Mouse (Mus musculus): ENCODE data around the gene Ect2l.
"Not testable (repeated sequence)": the region's sequence is repeated elsewhere in the genome, so short reads cannot be mapped to it uniquely, and the experiment has no call there.

The Ect2l gene

GRCm38 (mm10) chr10:18189498-18189897 is 21.2 kb downstream of the Ect2l start:
- no peak for DNase-seq

DNA sequence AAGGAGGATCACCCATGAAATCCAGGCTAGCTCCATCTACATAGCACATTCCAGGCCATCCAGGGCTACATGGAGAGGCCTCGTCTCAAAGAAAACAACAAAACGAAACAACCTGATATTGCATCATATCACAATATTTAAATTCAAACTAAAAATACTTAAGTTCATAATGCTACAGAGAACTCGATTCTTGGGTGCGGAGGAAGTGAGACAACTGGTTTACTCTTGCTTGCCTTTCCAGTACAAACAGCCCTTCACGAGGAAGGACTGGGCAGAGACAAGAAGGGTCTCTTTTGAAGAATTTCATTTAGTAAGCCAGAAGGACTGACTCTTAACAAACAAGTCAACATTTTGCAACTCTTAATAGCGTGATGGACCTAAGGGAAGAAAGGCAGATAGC is 22.1 kb downstream of the Ect2l start:
- no peak for DNase-seq

- no peak for DNase-seq
Observed at GRCm38 (mm10) chr10:18182246-18182645, 28.4 kb downstream of the Ect2l start.

DNA sequence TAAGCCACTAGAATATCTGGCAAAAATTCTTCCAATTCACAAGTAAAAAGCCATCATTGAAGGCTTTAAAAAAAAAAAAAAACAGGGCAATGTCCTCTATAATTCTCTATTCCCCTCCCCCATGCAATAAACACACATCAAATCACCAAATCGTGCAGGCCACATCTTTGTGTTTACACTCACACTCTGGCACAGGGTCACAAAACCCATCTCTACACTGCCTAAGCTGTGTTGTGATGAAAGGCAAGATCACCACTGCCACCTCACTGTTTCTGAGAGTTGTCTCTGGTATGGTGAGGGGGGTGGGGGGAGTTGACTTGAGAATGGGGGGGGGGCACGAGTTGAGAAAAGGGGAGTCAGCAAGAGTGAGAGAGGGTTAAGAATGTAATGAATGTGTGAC is 33.4 kb downstream of the Ect2l start:
- no peak for DNase-seq

DNA sequence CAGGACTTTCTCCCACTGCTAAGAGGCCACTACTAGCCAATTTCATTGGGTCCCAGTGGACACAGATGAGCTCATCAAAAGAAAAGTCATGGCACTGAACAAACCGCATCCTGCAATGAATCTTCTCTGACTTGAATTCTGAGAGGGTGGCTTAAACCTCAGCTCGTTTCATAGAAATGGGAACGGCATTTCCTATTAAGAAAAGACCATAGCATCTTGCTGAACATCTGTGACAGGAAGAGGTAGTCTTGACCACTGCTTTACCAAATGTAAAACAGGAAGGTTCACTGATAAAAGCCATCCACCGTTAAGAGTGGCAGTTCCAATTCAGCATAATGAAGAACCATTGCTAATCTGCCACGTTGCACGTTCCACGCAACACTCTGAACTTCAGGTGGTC is 34.0 kb downstream of the Ect2l start:
- no peak for DNase-seq

DNA sequence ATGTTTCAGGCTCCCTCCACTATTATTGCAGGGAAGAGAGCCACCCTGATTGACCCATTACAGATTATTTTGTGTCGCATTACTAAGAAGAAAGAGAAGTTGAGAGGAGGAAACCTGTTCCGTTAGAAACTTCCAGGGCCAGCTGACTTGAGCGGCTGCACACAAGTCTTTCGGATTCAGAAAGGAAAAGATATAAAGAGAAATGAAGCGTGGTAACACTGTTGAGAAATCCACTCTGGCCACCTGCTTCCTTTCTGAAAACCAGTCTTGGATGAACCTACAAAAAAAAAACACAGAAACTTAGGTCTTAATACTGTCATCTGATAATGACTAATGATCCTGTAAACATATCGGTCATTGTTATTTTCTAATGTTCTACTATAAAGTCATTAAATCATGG is 35.6 kb downstream of the Ect2l start:
- no peak for DNase-seq

DNA sequence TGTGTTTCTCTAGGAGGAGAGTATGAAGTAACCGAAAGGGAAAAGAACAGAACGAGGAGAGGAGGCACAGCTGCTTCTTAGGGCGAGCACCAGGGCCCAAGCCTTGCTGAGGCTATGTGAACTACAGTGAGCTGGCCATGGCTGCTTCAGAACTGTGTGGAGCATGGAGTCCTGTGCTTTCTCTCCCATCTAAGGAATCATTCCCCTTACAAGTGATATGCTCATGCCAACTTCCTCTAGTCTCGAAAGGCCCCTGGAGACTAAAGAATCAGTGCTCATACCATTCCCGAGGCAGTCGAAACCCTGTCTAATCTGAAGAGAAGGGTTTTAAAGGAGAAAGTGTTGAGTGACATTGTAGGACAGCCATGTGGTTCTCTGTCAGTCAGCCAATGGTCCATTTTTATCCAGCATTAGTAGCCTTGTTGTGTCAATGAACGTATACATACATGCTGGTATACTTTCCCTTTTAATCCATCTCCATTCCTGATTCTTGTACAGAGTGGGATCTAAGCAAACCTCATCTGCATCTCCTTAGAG is 48.2 kb downstream of the Ect2l start:
- no peak for DNase-seq

DNA sequence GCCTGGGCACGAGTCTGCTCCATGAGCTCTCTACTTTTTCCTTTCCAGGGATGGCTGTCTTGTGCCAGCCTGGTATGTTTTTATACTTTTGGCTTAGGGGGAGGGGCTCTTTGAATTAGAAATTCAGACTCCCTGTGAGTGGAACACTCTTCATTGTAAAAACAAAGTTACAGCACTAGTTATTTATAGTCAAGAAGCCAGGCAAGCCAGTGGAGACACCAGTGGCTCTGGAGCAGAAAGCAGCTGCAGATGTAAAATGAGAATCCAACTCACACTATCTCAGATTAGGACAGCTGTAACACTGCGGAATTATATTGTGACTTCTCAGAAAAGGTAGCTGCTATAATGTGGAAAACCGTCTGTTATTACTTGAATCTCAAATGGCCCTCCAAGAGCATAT is 63.5 kb downstream of the Ect2l start:
- no peak for DNase-seq

- no peak for DNase-seq
Observed at GRCm38 (mm10) chr10:18142231-18142630, 68.5 kb downstream of the Ect2l start.

DNA sequence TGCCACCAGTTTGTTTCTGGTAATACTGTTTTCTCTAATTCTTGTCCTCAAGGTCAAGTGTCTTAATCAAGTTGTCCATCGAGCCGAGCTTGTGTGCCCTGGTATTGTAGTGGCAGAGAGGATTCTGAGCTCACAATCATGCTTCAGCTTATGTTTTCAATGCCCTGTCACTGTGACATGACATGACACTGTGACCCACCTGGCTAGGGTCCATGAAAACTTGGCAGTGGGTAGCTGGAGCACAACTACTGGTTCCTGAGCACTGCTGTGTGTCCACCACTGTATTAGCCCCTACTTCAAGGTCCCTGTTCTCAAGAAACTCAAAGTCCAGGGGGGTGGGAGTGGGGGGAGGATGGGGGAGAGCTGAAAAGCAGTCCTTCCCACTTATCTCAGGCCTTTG is 69.3 kb downstream of the Ect2l start:
- no peak for DNase-seq

- no peak for DNase-seq
Observed at GRCm38 (mm10) chr10:18139615-18140014, 71.1 kb downstream of the Ect2l start.

DNA sequence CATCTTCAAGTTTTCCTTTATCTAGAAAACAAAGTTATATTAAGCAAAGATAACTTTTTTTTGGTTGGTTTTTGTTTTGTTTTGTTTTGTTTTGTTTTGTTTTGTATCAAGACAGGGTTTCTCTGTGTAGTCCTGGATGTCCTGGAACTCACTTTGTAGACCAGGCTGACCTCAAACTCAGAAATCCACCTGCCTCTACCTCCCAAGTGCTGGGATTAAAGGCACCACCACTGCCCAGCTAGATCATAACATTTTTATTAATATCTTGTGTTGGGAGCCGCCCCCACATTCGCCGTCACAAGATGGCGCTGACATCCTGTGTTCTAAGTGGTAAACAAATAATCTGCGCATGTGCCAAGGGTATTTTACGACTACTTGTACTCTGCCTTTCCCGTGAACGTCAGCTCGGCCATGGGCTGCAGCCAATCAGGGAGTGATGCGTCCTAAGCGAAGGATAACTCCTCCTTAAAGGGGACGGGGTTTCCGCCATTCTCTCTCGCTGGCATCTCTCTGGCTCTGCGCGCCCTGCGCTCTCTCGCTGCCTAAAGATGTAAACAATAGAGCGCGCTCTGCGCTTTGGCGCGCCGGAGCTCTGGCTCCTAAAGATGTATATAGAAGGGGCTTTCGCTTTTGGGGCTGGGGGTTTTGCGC is 71.7 kb downstream of the Ect2l start:
- DNase-seq: not testable (repeated sequence)

DNA sequence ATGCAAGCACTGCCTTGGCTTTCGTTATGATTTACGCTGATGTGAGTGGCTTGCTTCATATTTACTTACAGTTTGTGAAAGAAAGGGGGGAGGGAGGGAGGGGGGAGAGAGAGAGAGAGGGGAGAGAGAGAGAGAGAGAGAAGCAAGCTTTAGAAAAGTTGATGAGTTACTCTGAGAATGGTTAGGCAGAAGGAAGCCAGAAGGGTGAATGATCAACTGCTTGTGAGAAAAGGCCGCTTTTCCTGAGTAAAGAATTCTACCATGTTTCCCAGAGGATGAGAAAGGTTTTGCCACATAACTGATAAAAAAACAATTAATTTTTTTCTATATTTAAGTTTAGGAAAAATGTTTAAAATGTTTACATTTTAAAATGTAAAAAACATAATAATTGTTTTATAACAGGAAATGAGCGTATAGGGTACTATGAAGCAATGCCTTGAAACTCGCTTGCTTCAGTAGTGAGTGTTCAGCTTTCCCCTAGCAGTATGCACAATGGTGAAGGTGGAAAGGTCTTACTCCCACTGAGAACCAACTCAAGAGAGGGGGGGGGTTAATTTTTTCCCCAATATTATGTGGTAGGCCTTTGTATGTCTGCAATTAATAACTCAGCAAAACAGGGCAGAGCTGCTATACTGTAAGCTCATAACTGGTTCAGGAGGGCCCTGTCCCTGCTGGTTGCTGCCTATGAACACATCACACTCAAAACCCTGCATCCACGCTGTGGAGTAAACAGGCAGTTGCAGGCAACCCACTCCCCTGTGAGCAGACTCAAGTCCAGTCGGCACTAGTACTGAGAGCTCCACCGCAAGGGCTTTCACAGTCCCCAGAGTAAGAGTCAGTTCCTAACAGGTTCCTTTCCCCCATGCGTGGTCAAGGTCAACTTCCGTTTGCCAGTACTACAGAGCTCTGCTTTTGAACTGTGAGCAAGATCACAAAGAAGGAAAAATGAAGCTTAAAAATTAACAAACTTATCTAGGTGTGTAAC is 78.7 kb downstream of the Ect2l start:
- no peak for DNase-seq

GRCm38 (mm10) chr10:18130276-18130675 is 80.4 kb downstream of the Ect2l start:
- DNase-seq: no peak

DNA sequence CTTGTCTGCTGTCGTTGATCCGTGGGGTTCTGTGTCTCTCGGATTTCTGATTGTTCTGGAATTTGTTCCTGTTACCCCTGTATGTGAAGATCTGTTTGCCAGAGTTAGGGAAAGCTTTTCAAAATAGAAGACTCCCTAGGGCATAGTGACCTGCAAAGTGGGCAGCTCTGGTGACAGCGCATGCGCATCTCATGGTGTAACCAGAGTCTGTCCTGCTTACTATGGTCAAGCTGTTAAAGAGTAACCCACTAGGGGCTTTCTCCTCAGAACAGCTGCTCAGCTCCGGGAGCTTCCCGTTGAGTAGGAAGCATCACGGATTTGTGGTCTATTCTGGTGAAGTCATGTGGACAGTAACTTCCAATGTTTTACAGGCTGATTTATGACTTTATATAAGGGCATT is 92.4 kb downstream of the Ect2l start:
- DNase-seq: no peak

GRCm38 (mm10) chr10:18113473-18114093 is 97.1 kb downstream of the Ect2l start:
- DNase-seq: no peak

DNA sequence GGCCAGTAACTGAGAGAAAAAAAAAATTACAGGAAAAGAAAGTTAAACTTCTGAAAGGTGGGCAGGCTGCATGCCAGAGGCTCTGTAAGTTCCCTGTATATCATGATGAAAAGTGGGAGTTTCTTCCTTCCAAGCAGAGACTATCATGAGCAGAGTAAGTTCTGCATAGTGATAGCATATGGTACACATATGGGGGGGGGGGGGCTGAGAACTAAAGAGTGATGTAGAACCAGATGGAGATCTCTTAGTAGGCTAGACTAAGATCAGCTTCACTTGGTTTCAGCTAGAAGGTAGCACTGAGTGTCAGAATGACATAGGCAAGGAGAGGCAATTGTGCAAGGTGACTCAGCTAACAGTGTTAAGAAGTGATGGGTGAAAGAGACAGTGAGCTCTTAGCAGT is 99.8 kb downstream of the Ect2l start:
- DNase-seq: no peak

- DNase-seq: no peak
Observed at GRCm38 (mm10) chr10:18107471-18107870, 103.2 kb downstream of the Ect2l start.

DNA sequence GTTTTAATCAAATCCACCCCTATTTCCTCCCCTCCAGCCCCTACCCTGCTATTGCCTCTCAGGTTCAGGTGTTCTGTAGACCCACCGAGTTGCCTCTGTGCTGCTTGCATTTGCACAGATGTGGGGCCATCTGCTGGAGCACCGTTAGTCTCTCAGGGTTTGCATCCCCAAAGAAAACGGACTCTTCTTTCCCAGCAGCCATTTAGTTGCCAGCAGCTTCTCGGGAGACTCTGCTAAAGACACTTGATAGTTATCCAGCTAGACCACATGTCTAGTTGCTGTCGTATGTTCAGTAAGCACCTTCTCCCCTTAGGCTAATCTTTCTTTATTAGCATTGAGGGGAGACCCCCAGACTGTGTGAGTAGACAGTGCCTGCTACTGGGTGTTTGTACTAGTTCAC is 108.5 kb downstream of the Ect2l start:
- DNase-seq: no peak

- DNase-seq: no peak
Observed at GRCm38 (mm10) chr10:18090691-18091090, 120.0 kb downstream of the Ect2l start.

DNA sequence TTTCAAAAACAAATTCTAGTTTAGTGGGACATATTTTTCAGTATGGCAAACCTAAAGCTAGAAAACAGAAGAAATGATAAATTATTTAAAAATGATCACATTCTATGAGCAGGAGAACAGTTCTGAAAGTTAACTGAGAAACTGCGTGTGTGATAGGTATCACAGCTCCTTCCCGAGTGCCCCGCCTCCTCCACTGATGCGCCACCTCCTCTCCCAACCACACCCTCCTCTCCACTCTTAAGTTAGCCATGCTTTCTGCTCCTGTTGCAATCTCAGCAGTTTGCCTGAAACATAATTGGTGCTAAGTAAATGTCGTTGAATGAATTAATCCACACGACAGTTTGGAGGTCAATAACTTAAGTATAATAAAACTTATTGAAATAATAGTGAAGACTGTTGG is 127.9 kb downstream of the Ect2l start:
- DNase-seq: no peak

GRCm38 (mm10) chr10:18081536-18081935 is 129.2 kb downstream of the Ect2l start:
- no peak for DNase-seq

All from cerebellum, adult 11-12 months (tissue).